ENCODE assay signal across 10 mouse cellular contexts in genomic region chr11:117440865-117441425, GRCm38 (mm10). TPM values are rescaled to one million over a fixed set of nuclear protein-coding genes. Genes with fewer than 3 reads are reported as not detected.
DNase-seq lines count a peak whose midpoint lies in the region; ATAC-seq and TF ChIP-seq lines count a peak whose summit lies in the region.
"Had no signal": no experiment of that assay in that cellular context is flagged by ENCODE, and none has a peak within 500 bp of the region (broad histone marks: within the 10 kb centered on the region; RNA-seq: fewer than 3 reads in every experiment).

No protein-coding gene starts in this region.

- H3K4me3 ChIP-seq in heart, embryonic 16.5 days (ENCODE audit: low read length): peak overlapping the region; percentile 18; the same call in 1 of the 2 replicates
- H3K4me3 ChIP-seq in E14TG2a.4 (replicated peaks; ENCODE audit: low read length): peak overlapping the region; percentile 57
- no peak overlapping the region for H3K4me3 ChIP-seq in embryonic facial prominence, embryonic 14.5 days (ENCODE audit: low read depth, low read length)
- peak overlapping the region; percentile 25 for H3K4me3 ChIP-seq in limb, embryonic 13.5 days

- H3K9me3 ChIP-seq in heart, embryonic 16.5 days (replicated peaks; ENCODE audit: control insufficient read depth, low read length): no peaks in the 10 kb centered on the region
- H3K9me3 ChIP-seq in E14TG2a.4 (ENCODE audit: low read length): no peaks in the 10 kb centered on the region
- H3K9me3 ChIP-seq in embryonic facial prominence, embryonic 14.5 days (ENCODE audit: control insufficient read depth, low read length): no peaks in the 10 kb centered on the region
- H3K9me3 ChIP-seq in limb, embryonic 13.5 days: no peaks in the 10 kb centered on the region

- no peak for TF ChIP-seq CTCF in E14TG2a.4 (conservative IDR thresholded peaks at IDR 0.05; ENCODE audit: low read length)

- H3K27me3 ChIP-seq in heart, embryonic 16.5 days (ENCODE audit: control insufficient read depth, insufficient read depth, low read length): peaks cover 40% of the 10 kb centered on the region
- peaks cover 19% of the 10 kb centered on the region for H3K27me3 ChIP-seq in E14TG2a.4 (ENCODE audit: insufficient read depth, low read length)
- no peaks in the 10 kb centered on the region; the same call in 1 of the 2 replicates for H3K27me3 ChIP-seq in embryonic facial prominence, embryonic 14.5 days (replicated peaks; ENCODE audit: control insufficient read depth, insufficient read depth, low read length)
- H3K27me3 ChIP-seq in limb, embryonic 13.5 days: peaks cover 53% of the 10 kb centered on the region

- no peaks in the 10 kb centered on the region for H3K36me3 ChIP-seq in heart, embryonic 16.5 days (ENCODE audit: control insufficient read depth, insufficient read depth)
- no peaks in the 10 kb centered on the region for H3K36me3 ChIP-seq in E14TG2a.4 (ENCODE audit: insufficient read depth, low read length)
- H3K36me3 ChIP-seq in embryonic facial prominence, embryonic 14.5 days (ENCODE audit: control insufficient read depth, insufficient read depth, low read length): no peaks in the 10 kb centered on the region
- H3K36me3 ChIP-seq in limb, embryonic 13.5 days: no peaks in the 10 kb centered on the region

- H3K4me1 ChIP-seq in heart, embryonic 16.5 days (ENCODE audit: control insufficient read depth, insufficient read depth, low read length): peaks cover 3% of the 10 kb centered on the region; the same call in 1 of the 2 replicates
- peaks cover 85% of the 10 kb centered on the region for H3K4me1 ChIP-seq in E14TG2a.4 (replicated peaks; ENCODE audit: low read depth, low read length)
- peaks cover 23% of the 10 kb centered on the region for H3K4me1 ChIP-seq in embryonic facial prominence, embryonic 14.5 days (ENCODE audit: control insufficient read depth, insufficient read depth, low read length)
- peaks cover 32% of the 10 kb centered on the region for H3K4me1 ChIP-seq in limb, embryonic 13.5 days

- no peak overlapping the region for H3K9ac ChIP-seq in heart, embryonic 16.5 days (ENCODE audit: low read length)
- H3K9ac ChIP-seq in embryonic facial prominence, embryonic 14.5 days (ENCODE audit: low read depth, low read length): peak overlapping the region; percentile 40; the same call in 1 of the 2 replicates
- H3K9ac ChIP-seq in limb, embryonic 13.5 days: peak overlapping the region; percentile 25; the same call in 1 of the 2 replicates

- peak overlapping the region; percentile 37; the same call in 1 of the 2 replicates for H3K4me2 ChIP-seq in heart, embryonic 16.5 days (ENCODE audit: low read depth, low read length)
- peak overlapping the region; percentile 45 for H3K4me2 ChIP-seq in embryonic facial prominence, embryonic 14.5 days (ENCODE audit: low read depth, low read length)
- H3K4me2 ChIP-seq in limb, embryonic 13.5 days (replicated peaks): peak overlapping the region; percentile 57

- WGBS in heart, embryonic 16.5 days: 15% methylated on average over 22 of the region's 22 CpGs
- WGBS in embryonic facial prominence, embryonic 14.5 days: 15% methylated on average over 22 of the region's 22 CpGs
- WGBS in limb, embryonic 13.5 days: 13% methylated on average over 22 of the region's 22 CpGs

- no peak for ATAC-seq in heart, embryonic 16.5 days (replicated peaks; ENCODE audit: extremely low read depth, insufficient read depth, low FRiP score)
- ATAC-seq in embryonic facial prominence, embryonic 14.5 days (ENCODE audit: low read depth): no peak
- ATAC-seq in limb, embryonic 13.5 days (ENCODE audit: low FRiP score, low read depth): no peak

- H3K27ac ChIP-seq in heart, embryonic 16.5 days (ENCODE audit: low read length): no peak overlapping the region
- no peak overlapping the region for H3K27ac ChIP-seq in embryonic facial prominence, embryonic 14.5 days (replicated peaks; ENCODE audit: low read depth, low read length)
- H3K27ac ChIP-seq in limb, embryonic 13.5 days: no peak overlapping the region

- DNase-seq in heart, adult 18-20 months: no peak
- no peak for DNase-seq in embryonic facial prominence, embryonic 14.5 days (ENCODE audit: low spot score)
- DNase-seq in thymus, postnatal 14 days: no peak
- no peak for DNase-seq in frontal cortex, postnatal 14 days (ENCODE audit: low spot score in 2 of 2)
- DNase-seq in layer of hippocampus, adult 9-10 months (ENCODE audit: low spot score): no peak
- DNase-seq: left cerebral cortex, postnatal 4 days; thymus, adult 2 months had no signal

RNA-seq across cellular contexts. Expression of gene Gm11733, which starts 43.2 kb away (rescaled TPM):
- not detected in 2 replicates for polyA plus RNA-seq in heart, embryonic 16.5 days (2015; fragmentation: Nextera tagmentation; extraction: Ambion mirVana)
- not detected for total RNA-seq in heart, adult 18-20 months (2021)
- polyA plus RNA-seq in embryonic facial prominence, embryonic 14.5 days (2014; fragmentation: Nextera tagmentation; extraction: Ambion mirVana): 0.08 and 0.10 TPM in 2 replicates
- not detected in 2 replicates for polyA plus RNA-seq in limb, embryonic 13.5 days (2015; fragmentation: Nextera tagmentation; extraction: Ambion mirVana)
- total RNA-seq: left cerebral cortex, postnatal 4 days had no signal
- polyA plus RNA-seq: thymus, adult 2 months had no signal
